Mouse (Mus musculus) megakaryocyte, embryonic 14.5 days (primary cell): ENCODE measurements around the gene Sfi1.

Experiments
- FLI1 ChIP-seq: IDR thresholded peaks from 2 replicates; pipeline ENCODE4 v1.6.1; 2012; ENCODE audit warnings: low read length, inconsistent platforms, mixed read lengths
- GATA1 ChIP-seq: IDR thresholded peaks from 3 replicates; pipeline ENCODE4 v1.6.1; 2012; ENCODE audit warnings: mixed read lengths, low read length, inconsistent platforms, borderline replicate concordance

DNA sequence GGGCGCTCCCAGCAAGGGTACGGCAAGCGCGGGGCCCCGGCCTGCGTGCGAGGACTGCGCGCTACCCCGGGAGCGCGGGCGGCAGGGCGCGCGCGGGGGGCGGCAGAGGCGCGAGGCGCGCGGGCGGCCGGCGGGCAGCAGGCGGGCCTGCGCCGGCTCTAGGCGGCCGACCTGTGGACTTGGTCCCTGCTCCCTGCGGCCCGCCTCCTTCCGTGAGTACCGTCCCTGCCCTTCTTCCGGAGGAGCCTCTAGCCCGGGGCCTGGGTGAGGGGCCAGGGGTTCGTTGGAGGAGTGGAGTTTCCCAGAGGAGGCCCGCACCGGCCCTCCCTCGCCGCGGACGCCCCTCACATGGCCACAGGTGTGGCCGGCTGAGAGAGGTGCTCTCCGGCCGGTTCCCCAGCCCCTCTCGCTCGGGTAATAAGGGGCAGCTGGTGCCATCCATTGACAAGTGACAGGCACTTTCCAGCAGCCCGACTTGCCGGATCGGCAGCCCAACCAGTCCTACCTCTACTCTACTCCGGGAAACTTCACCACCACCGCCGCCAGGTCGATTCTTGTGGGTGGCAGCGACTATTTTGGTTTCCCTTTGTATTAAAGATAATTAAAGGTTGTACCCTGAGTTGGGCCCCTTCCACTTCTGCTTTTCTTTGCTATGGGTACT, 9.6 kb upstream of the Sfi1 start:
- TF ChIP-seq FLI1 (no peak), GATA1 (no peak)
